Mouse (Mus musculus) cerebellum, adult 2 months (tissue): ENCODE data around the gene S100b.

ENCODE experiments used
- CTCF ChIP-seq: fragments of 200-500 bp; IDR thresholded peaks from 2 replicates; pipeline ENCODE4 v1.5.1; 2011; ENCODE audit warnings: low read depth, mild to moderate bottlenecking, control low read depth, low read length, moderate library complexity, borderline replicate concordance; ENCODE audit not compliant: insufficient read depth
- POLR2A ChIP-seq: fragments of 200-500 bp; IDR thresholded peaks from 2 replicates; pipeline ENCODE4 v1.6.1; 2011; ENCODE audit warnings: low read length, control low read depth, borderline replicate concordance; ENCODE audit not compliant: insufficient read depth

DNA sequence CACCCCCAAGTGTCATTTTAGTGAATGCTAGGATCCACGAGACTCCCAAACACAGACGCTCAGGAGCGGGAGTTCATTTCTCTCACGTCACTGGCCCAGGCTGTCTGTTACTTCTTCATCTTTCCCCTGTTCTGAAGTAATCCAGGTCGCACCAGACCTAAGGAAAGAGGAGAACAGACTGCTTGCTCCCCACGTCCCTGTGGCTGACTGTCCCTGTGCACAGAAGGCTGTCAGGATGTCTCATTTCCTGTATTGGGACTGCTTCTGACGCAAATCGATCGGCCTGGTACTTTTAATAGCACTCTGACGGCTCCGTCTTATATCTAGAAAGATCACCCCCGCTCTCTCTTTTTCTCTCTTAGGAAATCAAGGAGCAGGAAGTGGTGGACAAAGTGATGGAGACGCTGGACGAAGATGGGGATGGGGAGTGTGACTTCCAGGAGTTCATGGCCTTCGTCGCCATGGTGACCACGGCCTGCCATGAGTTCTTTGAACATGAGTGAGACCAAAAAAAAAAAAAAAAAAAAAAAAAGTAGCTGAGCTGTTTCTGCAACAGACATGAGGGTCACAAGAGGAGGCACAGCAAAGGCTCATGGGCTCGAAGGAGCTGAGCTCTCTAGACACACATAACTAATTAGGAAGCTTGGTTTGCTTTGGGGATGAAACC, 6.0 kb downstream of the S100b start:
- TF ChIP-seq CTCF: no peak
- no peak for TF ChIP-seq POLR2A
